ENCODE assay signal across 23 mouse cellular contexts in the genomic region with DNA sequence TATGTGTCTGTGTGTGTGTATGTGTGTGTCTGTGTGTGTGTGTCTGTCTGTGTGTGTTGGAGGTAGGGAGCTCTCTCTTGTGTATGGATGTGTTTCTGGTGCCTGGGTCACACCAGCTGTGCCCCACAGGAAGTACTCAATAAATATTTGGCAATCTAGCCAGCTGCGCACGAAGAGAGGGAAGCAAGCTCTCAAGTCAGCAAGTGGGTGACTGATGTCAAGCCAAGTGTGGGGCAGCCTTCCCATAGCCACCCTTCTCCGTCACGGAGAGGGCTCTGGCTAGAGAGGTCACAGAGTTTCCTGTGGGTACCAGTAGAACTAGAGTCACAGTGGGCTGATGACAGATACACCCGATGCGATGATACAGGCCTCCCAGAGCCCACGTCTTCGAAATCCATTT.
DNase-seq lines count a peak whose midpoint lies in the region; ATAC-seq and TF ChIP-seq lines count a peak whose summit lies in the region.
"Had no signal": no experiment of that assay in that cellular context is flagged by ENCODE, and none has a peak within 500 bp of the region (broad histone marks: within the 10 kb centered on the region; RNA-seq: fewer than 3 reads in every experiment).

No protein-coding gene starts in this region.

- TF ChIP-seq EP300 in liver, postnatal 0 days (IDR thresholded peaks at IDR 0.05; ENCODE audit: low read depth), result no peak

- H3K4me2 ChIP-seq in liver, postnatal 0 days (ENCODE audit: low read depth, low read length), result no peak overlapping the region
- no peak overlapping the region for H3K4me2 ChIP-seq in liver, embryonic 11.5 days
- H3K4me2 ChIP-seq in lung, embryonic 14.5 days, result no peak overlapping the region
- H3K4me2 ChIP-seq: hindbrain, embryonic 13.5 days had no signal

- H3K9ac ChIP-seq in liver, postnatal 0 days (replicated peaks), result no peak overlapping the region
- no peak overlapping the region for H3K9ac ChIP-seq in liver, embryonic 11.5 days (ENCODE audit: low read depth, low read length)
- no peak overlapping the region for H3K9ac ChIP-seq in lung, embryonic 14.5 days
- H3K9ac ChIP-seq: hindbrain, embryonic 13.5 days had no signal

- H3K4me1 ChIP-seq in liver, postnatal 0 days (ENCODE audit: insufficient read depth), result peaks cover 75% of the 10 kb centered on the region
- H3K4me1 ChIP-seq in liver, embryonic 11.5 days (replicated peaks; ENCODE audit: control insufficient read depth, insufficient read depth, low read length), result peaks cover 48% of the 10 kb centered on the region
- peaks cover 37% of the 10 kb centered on the region for H3K4me1 ChIP-seq in lung, embryonic 14.5 days (ENCODE audit: insufficient read depth)

- WGBS in liver, postnatal 0 days (ENCODE audit: insufficient replicate concordance), result 59% methylated on average over 8 of the region's 8 CpGs
- 73% methylated on average over 8 of the region's 8 CpGs for WGBS in liver, embryonic 11.5 days
- WGBS in lung, embryonic 14.5 days, result 41% methylated on average over 8 of the region's 8 CpGs

- H3K4me3 ChIP-seq in liver, postnatal 0 days (ENCODE audit: low read depth, low read length), result no peak overlapping the region
- no peak overlapping the region for H3K4me3 ChIP-seq in liver, embryonic 11.5 days (ENCODE audit: low read depth, low read length)
- H3K4me3 ChIP-seq in lung, embryonic 14.5 days (ENCODE audit: low read depth, low read length), result no peak overlapping the region
- H3K4me3 ChIP-seq: heart, embryonic 10.5 days; hindbrain, embryonic 13.5 days; limb, embryonic 10.5 days had no signal

- no peak for TF ChIP-seq CTCF in liver, postnatal 0 days (IDR thresholded peaks at IDR 0.05; ENCODE audit: low read depth)
- no peak for TF ChIP-seq CTCF in lung, embryonic 14.5 days (IDR thresholded peaks at IDR 0.05; ENCODE audit: low read depth)

- H3K36me3 ChIP-seq in liver, postnatal 0 days (replicated peaks; ENCODE audit: insufficient read depth, low read length), result no peaks in the 10 kb centered on the region
- no peaks in the 10 kb centered on the region for H3K36me3 ChIP-seq in liver, embryonic 11.5 days (ENCODE audit: control insufficient read depth, insufficient read depth, low read length)
- H3K36me3 ChIP-seq in lung, embryonic 14.5 days (ENCODE audit: insufficient read depth), result no peaks in the 10 kb centered on the region
- H3K36me3 ChIP-seq: heart, embryonic 10.5 days; hindbrain, embryonic 13.5 days; limb, embryonic 10.5 days had no signal

- no peaks in the 10 kb centered on the region for H3K9me3 ChIP-seq in liver, postnatal 0 days (ENCODE audit: low read length)
- H3K9me3 ChIP-seq in liver, embryonic 11.5 days (ENCODE audit: control insufficient read depth, low read length), result no peaks in the 10 kb centered on the region
- H3K9me3 ChIP-seq in lung, embryonic 14.5 days (ENCODE audit: low read depth, low read length), result no peaks in the 10 kb centered on the region
- H3K9me3 ChIP-seq: heart, embryonic 10.5 days; hindbrain, embryonic 13.5 days; limb, embryonic 10.5 days had no signal

- intact Hi-C loops in heart, postnatal 25 days (cut with DNase I), result loop anchor here (5.0 kb wide), 2 partner anchors 100 to 105 kb away; no protein-coding TSS in a partner anchor

- DNase-seq in liver, postnatal 0 days, result no peak
- no peak for DNase-seq in liver, embryonic 11.5 days (ENCODE audit: low spot score)
- peak; percentile 70 for DNase-seq in lung, embryonic 14.5 days
- peak; percentile 83 for DNase-seq in lung, postnatal 36 days
- DNase-seq in kidney, postnatal 4 days, result no peak
- DNase-seq in kidney, postnatal 25 days, result no peak
- no peak for DNase-seq in heart, postnatal 25 days (ENCODE audit: low spot score)
- DNase-seq: adrenal gland, postnatal 36 days; cerebellum, adult 11-12 months; cerebellum, postnatal 25 days; gastrocnemius, postnatal 36 days; heart, postnatal 10 days; kidney, adult 9 months; kidney, postnatal 36 days; layer of hippocampus, adult 9-11 months; right cerebral cortex, adult 18-20 months; thymus, postnatal 36 days had no signal

- no peaks in the 10 kb centered on the region for H3K27me3 ChIP-seq in liver, postnatal 0 days (ENCODE audit: insufficient read depth, low read length)
- H3K27me3 ChIP-seq in liver, embryonic 11.5 days (replicated peaks; ENCODE audit: control insufficient read depth, insufficient read depth, low read length), result no peaks in the 10 kb centered on the region
- no peaks in the 10 kb centered on the region for H3K27me3 ChIP-seq in lung, embryonic 14.5 days (ENCODE audit: insufficient read depth, low read length)
- H3K27me3 ChIP-seq: CH12.LX; hindbrain, embryonic 13.5 days had no signal

- H3K27ac ChIP-seq in liver, postnatal 0 days (ENCODE audit: low read depth), result peak overlapping the region; percentile 17; the same call in 1 of the 2 replicates
- H3K27ac ChIP-seq in liver, embryonic 11.5 days (ENCODE audit: low read depth, low read length), result no peak overlapping the region
- peak overlapping the region; percentile 60; the same call in 1 of the 2 replicates for H3K27ac ChIP-seq in lung, embryonic 14.5 days (ENCODE audit: low read depth)

- peak; percentile 22; the same call in 1 of the 2 replicates for ATAC-seq in liver, postnatal 0 days
- ATAC-seq in liver, embryonic 11.5 days (replicated peaks; ENCODE audit: low FRiP score), result no peak
- no peak for ATAC-seq in lung, embryonic 14.5 days (ENCODE audit: insufficient read depth)
- ATAC-seq: inflammation-experienced regulatory T-cells, adult 6 months; midbrain, embryonic 16.5 days had no signal

Comparison
In these comparisons a context has a peak if more than half of its experiments do, and no peak if none do; other contexts are left out.
1. DNase-seq: peak in lung, embryonic 14.5 days (single experiment) and lung, postnatal 36 days (single experiment); none in liver, postnatal 0 days (single experiment), liver, embryonic 11.5 days (single experiment), kidney, postnatal 4 days (0 of 2), kidney, postnatal 25 days (0 of 2) and heart, postnatal 25 days (single experiment).